Mouse (Mus musculus) midbrain, embryonic 12.5 days (tissue): ENCODE results near the gene Sh3yl1. TPM values are rescaled to one million over a fixed set of nuclear protein-coding genes. Genes with fewer than 3 reads are reported as not detected.
A peak's percentile ranks its signal among the peaks of the same experiment; 100 is the strongest.

Experiments used
- ATAC-seq: fragments of 200-750 bp; cut with Nextera tagmentation; 2 replicates; pipeline ENCODE4 v1.8.0; 2017; ENCODE audit warnings: low read depth, moderate TSS enrichment, moderate library complexity; ENCODE audit not compliant: low FRiP score
- H3K27ac ChIP-seq: fragments of 300-500 bp; sonication (generic); replicated peaks from 2 replicates; pipeline ENCODE4 v1.5.1; 2016; ENCODE audit warnings: mild to moderate bottlenecking
- H3K27me3 ChIP-seq: fragments of 300-500 bp; sonication (generic); 2 replicates; pipeline ENCODE4 v1.6.1; 2016; ENCODE audit warnings: mild to moderate bottlenecking
- H3K36me3 ChIP-seq: fragments of 300-500 bp; sonication (generic); 2 replicates; pipeline ENCODE4 v1.6.1; 2016
- H3K4me1 ChIP-seq: fragments of 300-500 bp; sonication (generic); 2 replicates; pipeline ENCODE4 v1.6.1; 2016
- H3K4me2 ChIP-seq: fragments of 300-500 bp; sonication (generic); replicated peaks from 2 replicates; pipeline ENCODE4 v1.6.1; 2016; ENCODE audit warnings: mild to moderate bottlenecking, moderate library complexity
- H3K4me3 ChIP-seq: fragments of 300-500 bp; sonication (generic); 2 replicates; pipeline ENCODE4 v1.5.1; 2016; ENCODE audit warnings: mild to moderate bottlenecking
- H3K9ac ChIP-seq: fragments of 300-500 bp; sonication (generic); replicated peaks from 2 replicates; pipeline ENCODE4 v1.6.1; 2016; ENCODE audit warnings: mild to moderate bottlenecking, moderate library complexity
- H3K9me3 ChIP-seq: fragments of 300-500 bp; sonication (generic); 2 replicates; pipeline ENCODE4 v1.6.1; 2016; ENCODE audit warnings: mild to moderate bottlenecking
- WGBS: fragments of 180-500 bp; shearing (Covaris S2); methylation state at CpG from one replicate; pipeline ENCODE4 v1.1.7; 2016; 5-methylcytosine and 5-hydroxymethylcytosine counted together
- polyA plus RNA-seq: library from polyadenylated mRNA; unstranded; fragments of >200 nt; fragmentation: Nextera tagmentation; extraction: Ambion mirVana; gene quantifications from 2 replicates; pipeline ENCODE4 v1.2.1, GENCODE M21; 2016

The Sh3yl1 gene
- polyA plus RNA-seq, 1 experiment from 2014 or later, result 27.5 TPM

GRCm38 (mm10) chr12:30897039-30897438, 14.4 kb upstream of the Sh3yl1 start:
- ATAC-seq, result no peak
- H3K4me1 ChIP-seq, result no peaks in the 10 kb centered on the region
- H3K9me3 ChIP-seq, result no peaks in the 10 kb centered on the region
- no peak overlapping the region for H3K27ac ChIP-seq
- H3K4me2 ChIP-seq, result no peak overlapping the region
- H3K36me3 ChIP-seq, result peaks cover 27% of the 10 kb centered on the region
- over 99% methylated on average over 4 of the region's 4 CpGs for WGBS
- no peak overlapping the region for H3K4me3 ChIP-seq
- H3K9ac ChIP-seq, result no peak overlapping the region
- no peaks in the 10 kb centered on the region for H3K27me3 ChIP-seq

- Histone ChIP-seq H3K9me3 (no peaks in the 10 kb centered on the region), H3K27ac (no peak overlapping the region), H3K4me3 (no peak overlapping the region), H3K36me3 (peaks cover 12% of the 10 kb centered on the region), H3K9ac (no peak overlapping the region), H3K27me3 (no peaks in the 10 kb centered on the region), H3K4me1 (peaks cover 7% of the 10 kb centered on the region), H3K4me2 (no peak overlapping the region)
- no peak for ATAC-seq
- WGBS, result 91% methylated on average over 1 of the region's 1 CpGs
These were observed 2.8 kb upstream of the Sh3yl1 start for GRCm38 (mm10) chr12:30908658-30909057.

- 0 out of 2 replicates have a peak, but pooled peaks cover 3% of the 10 kb centered on the region for H3K36me3 ChIP-seq
- H3K9me3 ChIP-seq, result no peaks in the 10 kb centered on the region
- H3K27me3 ChIP-seq, result no peaks in the 10 kb centered on the region
- no peak for ATAC-seq
- H3K4me1 ChIP-seq, result peaks cover 7% of the 10 kb centered on the region
- peak overlapping the region; percentile 92 for H3K4me2 ChIP-seq
- no peak overlapping the region for H3K27ac ChIP-seq
- WGBS, result 89% methylated on average over 2 of the region's 2 CpGs
- no peak overlapping the region for H3K9ac ChIP-seq
- no peak overlapping the region for H3K4me3 ChIP-seq
These were observed 1.6 kb upstream of the Sh3yl1 start for GRCm38 (mm10) chr12:30909881-30910280.

GRCm38 (mm10) chr12:30910860-30911259, 608 bp upstream of the Sh3yl1 start:
- 19% methylated on average over 8 of the region's 8 CpGs for WGBS
- Histone ChIP-seq H3K9me3 (no peaks in the 10 kb centered on the region), H3K36me3 (no peaks in the 10 kb centered on the region), H3K27me3 (no peaks in the 10 kb centered on the region), H3K4me2 (peak overlapping the region; percentile 92), H3K27ac (no peak overlapping the region; the same call in 1 of the 2 replicates), H3K4me1 (peaks cover 7% of the 10 kb centered on the region), H3K9ac (peak overlapping the region; percentile 81), H3K4me3 (peak overlapping the region; percentile 72)
- ATAC-seq, result no peak

- WGBS, result under 1% methylated on average over 19 of the region's 19 CpGs
- Histone ChIP-seq H3K4me2 (peak overlapping the region; percentile 92), H3K9ac (peak overlapping the region; percentile 81), H3K9me3 (no peaks in the 10 kb centered on the region), H3K27ac (no peak overlapping the region), H3K36me3 (no peaks in the 10 kb centered on the region), H3K4me3 (peak overlapping the region; percentile 72), H3K4me1 (peaks cover 7% of the 10 kb centered on the region), H3K27me3 (no peaks in the 10 kb centered on the region)
- ATAC-seq, result peak; percentile 74
These were observed 547 bp downstream of the Sh3yl1 start for GRCm38 (mm10) chr12:30912048-30912381.

- H3K9ac ChIP-seq, result 0 out of 2 replicates have a peak overlapping the region, but pooled peaks have one; percentile 81
- H3K4me3 ChIP-seq, result peak overlapping the region; percentile 72; the same call in 1 of the 2 replicates
- H3K9me3 ChIP-seq, result no peaks in the 10 kb centered on the region
- H3K27me3 ChIP-seq, result no peaks in the 10 kb centered on the region
- H3K4me1 ChIP-seq, result peaks cover 7% of the 10 kb centered on the region
- peak overlapping the region; percentile 92 for H3K4me2 ChIP-seq
- 62% methylated on average over 3 of the region's 3 CpGs for WGBS
- no peak for ATAC-seq
- H3K27ac ChIP-seq, result no peak overlapping the region
- H3K36me3 ChIP-seq, result no peaks in the 10 kb centered on the region
These were observed 1.4 kb downstream of the Sh3yl1 start for GRCm38 (mm10) chr12:30912840-30913239.

- no peaks in the 10 kb centered on the region for H3K27me3 ChIP-seq
- H3K4me3 ChIP-seq, result no peak overlapping the region
- no peak overlapping the region for H3K9ac ChIP-seq
- WGBS, result 80% methylated on average over 3 of the region's 3 CpGs
- no peaks in the 10 kb centered on the region; the same call in 1 of the 2 replicates for H3K36me3 ChIP-seq
- H3K4me1 ChIP-seq, result no peaks in the 10 kb centered on the region
- no peak overlapping the region for H3K4me2 ChIP-seq
- H3K9me3 ChIP-seq, result no peaks in the 10 kb centered on the region
- no peak overlapping the region for H3K27ac ChIP-seq
- ATAC-seq, result no peak
These were observed 10.9 kb downstream of the Sh3yl1 start for GRCm38 (mm10) chr12:30922401-30922800.

- ATAC-seq, result no peak
- no peak overlapping the region for H3K27ac ChIP-seq
- H3K4me3 ChIP-seq, result no peak overlapping the region
- H3K27me3 ChIP-seq, result no peaks in the 10 kb centered on the region
- H3K9ac ChIP-seq, result no peak overlapping the region
- no peak overlapping the region for H3K4me2 ChIP-seq
- 86% methylated on average over 6 of the region's 6 CpGs for WGBS
- no peaks in the 10 kb centered on the region for H3K9me3 ChIP-seq
- H3K36me3 ChIP-seq, result no peaks in the 10 kb centered on the region
- no peaks in the 10 kb centered on the region for H3K4me1 ChIP-seq
These were observed 16.7 kb downstream of the Sh3yl1 start for GRCm38 (mm10) chr12:30928182-30928581.

- H3K9me3 ChIP-seq, result no peaks in the 10 kb centered on the region
- H3K9ac ChIP-seq, result no peak overlapping the region
- no peak overlapping the region for H3K4me2 ChIP-seq
- H3K27ac ChIP-seq, result no peak overlapping the region
- no peaks in the 10 kb centered on the region for H3K36me3 ChIP-seq
- no peaks in the 10 kb centered on the region for H3K27me3 ChIP-seq
- no peak for ATAC-seq
- no peaks in the 10 kb centered on the region for H3K4me1 ChIP-seq
- whole genome bisulfite sequencing, result 84% methylated on average over 2 of the region's 2 CpGs
- no peak overlapping the region for H3K4me3 ChIP-seq
These were observed 21.8 kb downstream of the Sh3yl1 start for GRCm38 (mm10) chr12:30933299-30933698.

- Histone ChIP-seq H3K4me3 (no peak overlapping the region), H3K9me3 (no peaks in the 10 kb centered on the region), H3K4me1 (no peaks in the 10 kb centered on the region), H3K27ac (no peak overlapping the region), H3K9ac (no peak overlapping the region), H3K27me3 (no peaks in the 10 kb centered on the region), H3K36me3 (peaks cover 8% of the 10 kb centered on the region; the same call in 1 of the 2 replicates), H3K4me2 (no peak overlapping the region)
- WGBS, result 83% methylated on average over 2 of the region's 2 CpGs
- ATAC-seq, result no peak
These were observed 25.4 kb downstream of the Sh3yl1 start for GRCm38 (mm10) chr12:30936899-30937298.

GRCm38 (mm10) chr12:30943057-30943986, 31.9 kb downstream of the Sh3yl1 start:
- Histone ChIP-seq H3K9me3 (no peaks in the 10 kb centered on the region), H3K27ac (no peak overlapping the region), H3K4me1 (no peaks in the 10 kb centered on the region), H3K27me3 (no peaks in the 10 kb centered on the region), H3K36me3 (peaks cover 20% of the 10 kb centered on the region; the same call in 1 of the 2 replicates), H3K4me2 (no peak overlapping the region), H3K4me3 (no peak overlapping the region), H3K9ac (no peak overlapping the region)
- ATAC-seq, result no peak
- WGBS, result 84% methylated on average over 14 of the region's 14 CpGs

GRCm38 (mm10) chr12:30944197-30944596, 32.7 kb downstream of the Sh3yl1 start:
- no peak for ATAC-seq
- Histone ChIP-seq H3K36me3 (peaks cover 20% of the 10 kb centered on the region; the same call in 1 of the 2 replicates), H3K9ac (no peak overlapping the region), H3K27me3 (no peaks in the 10 kb centered on the region), H3K4me1 (no peaks in the 10 kb centered on the region), H3K4me3 (no peak overlapping the region), H3K27ac (no peak overlapping the region), H3K9me3 (no peaks in the 10 kb centered on the region), H3K4me2 (no peak overlapping the region)
- 52% methylated on average over 3 of the region's 3 CpGs for WGBS
